Mouse (Mus musculus): ENCODE data around the gene Cemip. TPM values are rescaled to one million over a fixed set of nuclear protein-coding genes. Genes with fewer than 3 reads are reported as not detected.

Cemip gene
- polyA plus RNA-seq, 1 experiment from 2014 or later, result 0.17 TPM

GRCm38 (mm10) chr7:84015050-84015449, 71.3 kb downstream of the Cemip start:
- Histone ChIP-seq H3K4me1 (replicated peaks; ENCODE audit: insufficient read depth, low read length) (peaks cover 10% of the 10 kb centered on the region), H3K9me3 (replicated peaks; ENCODE audit: low read length) (no peaks in the 10 kb centered on the region), H3K36me3 (ENCODE audit: insufficient read depth, low read length) (no peaks in the 10 kb centered on the region), H3K9ac (ENCODE audit: low read depth, low read length) (no peak overlapping the region), H3K27ac (no peak overlapping the region), H3K4me2 (ENCODE audit: low read length) (no peak overlapping the region), H3K4me3 (replicated peaks; ENCODE audit: low read depth, low read length) (no peak overlapping the region), H3K27me3 (ENCODE audit: insufficient read depth, low read length) (no peaks in the 10 kb centered on the region)
- ATAC-seq (replicated peaks; ENCODE audit: low FRiP score, low read depth) (no peak), DNase-seq (ENCODE audit: low spot score) (no peak)
- TF ChIP-seq CTCF (IDR thresholded peaks at IDR 0.05; ENCODE audit: low read depth), result no peak
- 86% methylated on average over 1 of the region's 1 CpGs for WGBS

GRCm38 (mm10) chr7:84013656-84014055, 72.6 kb downstream of the Cemip start:
- WGBS, result 71% methylated on average over 4 of the region's 4 CpGs
- ATAC-seq (replicated peaks; ENCODE audit: low FRiP score, low read depth) (no peak), DNase-seq (ENCODE audit: low spot score) (no peak)
- Histone ChIP-seq H3K4me2 (ENCODE audit: low read length) (no peak overlapping the region), H3K27me3 (ENCODE audit: insufficient read depth, low read length) (no peaks in the 10 kb centered on the region), H3K27ac (no peak overlapping the region), H3K4me3 (replicated peaks; ENCODE audit: low read depth, low read length) (no peak overlapping the region), H3K4me1 (replicated peaks; ENCODE audit: insufficient read depth, low read length) (peaks cover 6% of the 10 kb centered on the region), H3K36me3 (ENCODE audit: insufficient read depth, low read length) (no peaks in the 10 kb centered on the region), H3K9me3 (replicated peaks; ENCODE audit: low read length) (no peaks in the 10 kb centered on the region), H3K9ac (ENCODE audit: low read depth, low read length) (no peak overlapping the region)
- no peak for TF ChIP-seq CTCF (IDR thresholded peaks at IDR 0.05; ENCODE audit: low read depth)

GRCm38 (mm10) chr7:84004357-84004756, 81.9 kb downstream of the Cemip start:
- Histone ChIP-seq H3K4me2 (ENCODE audit: low read length) (no peak overlapping the region), H3K36me3 (ENCODE audit: insufficient read depth, low read length) (no peaks in the 10 kb centered on the region), H3K9ac (ENCODE audit: low read depth, low read length) (no peak overlapping the region), H3K4me1 (replicated peaks; ENCODE audit: insufficient read depth, low read length) (no peaks in the 10 kb centered on the region), H3K4me3 (replicated peaks; ENCODE audit: low read depth, low read length) (no peak overlapping the region), H3K27ac (no peak overlapping the region), H3K27me3 (ENCODE audit: insufficient read depth, low read length) (no peaks in the 10 kb centered on the region), H3K9me3 (replicated peaks; ENCODE audit: low read length) (no peaks in the 10 kb centered on the region)
- DNase-seq (ENCODE audit: low spot score) (no peak), ATAC-seq (replicated peaks; ENCODE audit: low FRiP score, low read depth) (no peak)
- no peak for TF ChIP-seq CTCF (IDR thresholded peaks at IDR 0.05; ENCODE audit: low read depth)
- 67% methylated on average over 6 of the region's 6 CpGs for WGBS

GRCm38 (mm10) chr7:84001516-84001915, 84.8 kb downstream of the Cemip start:
- H3K9me3 ChIP-seq (replicated peaks; ENCODE audit: low read length), result no peaks in the 10 kb centered on the region
- H3K27ac ChIP-seq, result no peak overlapping the region
- no peak for DNase-seq (ENCODE audit: low spot score)
- H3K4me2 ChIP-seq (ENCODE audit: low read length), result no peak overlapping the region
- TF ChIP-seq CTCF (IDR thresholded peaks at IDR 0.05; ENCODE audit: low read depth), result no peak
- 90% methylated on average over 3 of the region's 3 CpGs for WGBS
- H3K4me1 ChIP-seq (replicated peaks; ENCODE audit: insufficient read depth, low read length), result no peaks in the 10 kb centered on the region
- no peak overlapping the region for H3K4me3 ChIP-seq (replicated peaks; ENCODE audit: low read depth, low read length)
- H3K27me3 ChIP-seq (ENCODE audit: insufficient read depth, low read length), result no peaks in the 10 kb centered on the region
- no peak overlapping the region for H3K9ac ChIP-seq (ENCODE audit: low read depth, low read length)
- ATAC-seq (replicated peaks; ENCODE audit: low FRiP score, low read depth), result no peak
- no peaks in the 10 kb centered on the region for H3K36me3 ChIP-seq (ENCODE audit: insufficient read depth, low read length)

GRCm38 (mm10) chr7:84000671-84001070, 85.6 kb downstream of the Cemip start:
- ATAC-seq (replicated peaks; ENCODE audit: low FRiP score, low read depth) (no peak), DNase-seq (ENCODE audit: low spot score) (no peak)
- H3K4me1 ChIP-seq (replicated peaks; ENCODE audit: insufficient read depth, low read length), result no peaks in the 10 kb centered on the region
- no peaks in the 10 kb centered on the region for H3K27me3 ChIP-seq (ENCODE audit: insufficient read depth, low read length)
- H3K9ac ChIP-seq (ENCODE audit: low read depth, low read length), result no peak overlapping the region
- H3K9me3 ChIP-seq (replicated peaks; ENCODE audit: low read length), result no peaks in the 10 kb centered on the region
- H3K27ac ChIP-seq, result no peak overlapping the region
- H3K4me2 ChIP-seq (ENCODE audit: low read length), result no peak overlapping the region
- no peak for TF ChIP-seq CTCF (IDR thresholded peaks at IDR 0.05; ENCODE audit: low read depth)
- no peaks in the 10 kb centered on the region for H3K36me3 ChIP-seq (ENCODE audit: insufficient read depth, low read length)
- no peak overlapping the region for H3K4me3 ChIP-seq (replicated peaks; ENCODE audit: low read depth, low read length)
- 98% methylated on average over 2 of the region's 2 CpGs for WGBS

- no peak overlapping the region for H3K4me2 ChIP-seq (ENCODE audit: low read length)
- TF ChIP-seq CTCF (IDR thresholded peaks at IDR 0.05; ENCODE audit: low read depth), result no peak
- ATAC-seq (replicated peaks; ENCODE audit: low FRiP score, low read depth) (no peak), DNase-seq (ENCODE audit: low spot score) (no peak)
- H3K27me3 ChIP-seq (ENCODE audit: insufficient read depth, low read length), result no peaks in the 10 kb centered on the region
- no peak overlapping the region for H3K27ac ChIP-seq
- H3K4me3 ChIP-seq (replicated peaks; ENCODE audit: low read depth, low read length), result no peak overlapping the region
- H3K9ac ChIP-seq (ENCODE audit: low read depth, low read length), result no peak overlapping the region
- H3K9me3 ChIP-seq (replicated peaks; ENCODE audit: low read length), result no peaks in the 10 kb centered on the region
- H3K36me3 ChIP-seq (ENCODE audit: insufficient read depth, low read length), result no peaks in the 10 kb centered on the region
- WGBS, result 96% methylated on average over 1 of the region's 1 CpGs
- no peaks in the 10 kb centered on the region for H3K4me1 ChIP-seq (replicated peaks; ENCODE audit: insufficient read depth, low read length)
These were observed 86.7 kb downstream of the Cemip start for GRCm38 (mm10) chr7:83999647-84000046.

- Histone ChIP-seq H3K9me3 (replicated peaks; ENCODE audit: low read length) (no peaks in the 10 kb centered on the region), H3K4me3 (replicated peaks; ENCODE audit: low read depth, low read length) (no peak overlapping the region), H3K4me2 (ENCODE audit: low read length) (no peak overlapping the region), H3K27me3 (ENCODE audit: insufficient read depth, low read length) (no peaks in the 10 kb centered on the region), H3K27ac (no peak overlapping the region), H3K36me3 (ENCODE audit: insufficient read depth, low read length) (no peaks in the 10 kb centered on the region), H3K4me1 (replicated peaks; ENCODE audit: insufficient read depth, low read length) (no peaks in the 10 kb centered on the region), H3K9ac (ENCODE audit: low read depth, low read length) (no peak overlapping the region)
- TF ChIP-seq CTCF (IDR thresholded peaks at IDR 0.05; ENCODE audit: low read depth), result no peak
- WGBS, result 92% methylated on average over 1 of the region's 1 CpGs
- DNase-seq (ENCODE audit: low spot score) (no peak), ATAC-seq (replicated peaks; ENCODE audit: low FRiP score, low read depth) (no peak)
These were observed 92.0 kb downstream of the Cemip start for GRCm38 (mm10) chr7:83994348-83994747.

Data from kidney, postnatal 0 days (tissue).